Mouse (Mus musculus) embryo, embryonic 10.5 days (tissue): ENCODE measurements at regions not wholly inside any gene's neighbourhood (a gene's known extent, or its start where the extent isn't known, plus 50 kb on each side); places are given as distances from the start of the nearest gene placed in this dataset.

Source experiments
- DNase-seq: peaks from one replicate; pipeline ENCODE4 v3.0.0-alpha.2; 2015; ENCODE audit warnings: low spot score

DNA sequence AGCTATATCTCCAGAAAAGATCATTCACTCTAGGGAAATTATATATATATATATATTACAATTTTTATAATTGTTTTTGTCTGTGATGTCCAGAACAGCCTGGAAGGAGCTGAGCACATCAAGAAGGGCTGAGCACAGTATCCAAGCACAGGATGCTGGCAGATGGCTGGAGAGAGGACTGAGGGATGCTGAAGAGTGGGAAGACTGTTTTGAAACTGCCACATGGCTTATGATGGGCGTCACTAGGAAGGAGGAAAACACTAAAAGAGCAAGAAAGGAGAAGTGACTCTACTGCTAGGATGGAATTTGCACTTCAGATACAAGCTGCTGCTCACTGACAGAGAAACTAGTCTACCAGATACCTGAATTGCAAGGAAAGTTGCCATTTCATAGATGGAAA lies 50.4 kb upstream of the Atg10 start:
- no peak for DNase-seq

DNA sequence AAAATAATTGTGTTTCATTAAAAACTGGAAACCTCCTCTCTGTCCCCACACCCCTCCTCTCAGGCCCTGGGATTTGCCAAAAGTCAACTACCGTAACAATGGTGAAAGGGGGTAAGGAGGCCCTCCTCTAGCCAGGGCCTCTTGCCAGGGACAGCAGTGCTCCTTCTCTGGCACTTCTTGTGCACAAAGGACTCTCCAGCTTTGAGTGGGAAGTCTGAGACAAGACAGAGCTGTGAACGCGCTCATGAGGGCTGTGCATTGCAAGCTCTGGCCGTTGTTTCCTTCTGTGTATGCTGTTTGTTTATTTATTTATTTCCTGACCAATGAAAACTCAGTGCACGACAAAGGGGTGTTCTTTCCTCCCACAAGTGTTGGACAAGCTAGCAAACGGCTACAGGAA lies 50.8 kb upstream of the Atg10 start:
- DNase-seq: no peak

DNA sequence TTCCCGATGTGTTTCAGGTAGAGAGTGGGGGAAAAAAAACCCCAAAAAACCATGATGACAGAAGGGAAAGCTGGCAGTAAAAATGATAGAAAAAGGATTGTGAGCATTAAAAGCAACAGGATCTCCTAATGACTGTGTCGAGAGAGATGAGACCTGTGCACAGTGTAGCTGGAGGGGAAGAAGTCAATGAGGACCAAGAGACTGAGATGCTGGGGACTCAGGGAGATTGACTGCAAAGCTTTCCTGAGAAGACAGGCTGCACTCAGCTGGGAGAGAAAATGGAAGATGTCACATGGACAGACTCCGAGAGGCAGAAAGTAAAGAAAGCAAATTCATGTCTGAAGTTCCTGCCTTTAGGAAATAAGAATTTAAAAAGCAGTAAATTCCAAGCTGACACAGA lies 55.7 kb upstream of the Atg10 start:
- DNase-seq: no peak

DNA sequence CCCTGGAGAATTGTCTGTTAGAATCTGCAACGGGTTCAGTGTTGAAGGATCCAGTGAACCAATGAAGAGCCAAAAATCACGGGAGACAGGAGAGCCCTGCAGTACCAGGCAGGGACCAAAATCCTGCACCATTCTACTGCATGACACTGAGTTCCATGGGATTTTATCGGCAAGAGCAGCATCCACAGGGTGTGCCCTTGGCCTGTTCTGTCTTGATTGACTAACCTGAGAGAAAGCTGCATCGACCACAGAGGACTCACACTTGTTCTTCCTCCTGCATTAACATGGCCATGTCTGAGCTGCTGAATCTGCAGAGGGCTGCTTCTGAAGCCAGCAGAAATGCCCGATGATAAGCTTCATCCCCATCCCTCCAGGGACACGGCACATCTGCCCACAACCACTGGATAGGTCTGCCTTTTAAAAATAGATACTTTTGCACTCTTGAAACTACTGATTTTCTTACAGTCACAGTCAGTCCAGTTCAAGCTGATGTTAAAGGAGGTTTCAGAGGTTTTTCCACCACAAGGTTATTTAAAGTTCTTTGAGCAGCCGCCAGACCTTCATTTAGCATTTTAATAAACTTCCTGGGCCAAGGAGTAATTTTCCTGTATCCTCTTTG lies 71.9 kb upstream of the Atg10 start:
- DNase-seq: no peak

- DNase-seq: no peak
Observed at GRCm38 (mm10) chr13:91296521-91297160, 72.9 kb upstream of the Atg10 start.

GRCm38 (mm10) chr13:91301849-91302248 lies 78.1 kb upstream of the Atg10 start:
- DNase-seq: no peak

GRCm38 (mm10) chr13:91305697-91306405 lies 82.1 kb upstream of the Atg10 start:
- DNase-seq: no peak

DNA sequence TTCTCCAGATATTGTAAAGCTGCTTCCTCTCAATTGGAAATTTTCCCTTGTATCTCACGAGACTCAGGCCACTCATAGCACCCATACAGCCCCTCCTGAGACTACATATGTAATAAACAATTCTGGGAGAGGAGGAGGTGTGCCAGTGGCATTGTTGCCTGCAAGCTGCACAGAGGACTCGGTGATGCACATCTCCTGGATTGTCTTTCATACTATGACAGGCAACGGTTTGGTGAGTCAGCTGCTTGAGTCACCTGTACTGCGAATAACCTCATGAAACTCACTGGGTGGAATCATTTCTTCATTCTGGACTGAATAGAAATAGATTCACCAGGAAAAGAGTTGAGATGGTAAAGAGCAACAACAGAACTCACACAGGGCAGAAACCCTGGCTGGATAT lies 82.8 kb upstream of the Atg10 start:
- no peak for DNase-seq

DNA sequence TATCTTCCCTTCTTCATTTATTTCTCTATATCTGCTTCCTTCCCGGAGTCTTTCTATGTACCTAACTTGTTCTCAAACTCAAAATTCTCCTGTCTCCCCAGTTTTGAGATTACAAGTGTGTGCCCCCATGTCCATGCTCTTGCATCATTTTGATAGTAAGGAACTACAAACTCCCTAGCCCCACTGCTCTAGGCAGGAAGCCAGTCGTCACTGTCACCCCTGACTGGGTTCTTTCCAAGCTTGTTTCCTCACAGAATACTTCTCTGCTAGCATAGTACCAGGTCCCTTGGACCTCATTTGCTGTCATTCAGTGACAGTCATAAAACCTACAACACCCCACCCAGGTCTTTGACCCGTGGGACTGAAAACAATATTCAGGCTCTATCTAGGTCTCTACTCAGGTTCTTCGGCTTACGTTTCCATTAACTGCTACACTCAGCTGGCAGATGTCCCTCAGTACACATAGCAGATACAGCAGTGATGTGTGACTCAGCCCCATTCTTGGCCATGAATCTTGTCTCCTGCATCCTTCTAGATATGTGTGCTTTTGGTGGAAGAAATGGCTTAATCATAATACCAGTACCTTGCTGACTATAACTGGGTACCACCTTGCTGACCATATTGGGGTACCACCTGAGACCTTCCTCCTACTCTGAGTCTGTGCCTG lies 89.3 kb upstream of the Atg10 start:
- DNase-seq: no peak

- DNase-seq: no peak
Observed at GRCm38 (mm10) chr13:91322331-91322730, 98.6 kb upstream of the Atg10 start.

DNA sequence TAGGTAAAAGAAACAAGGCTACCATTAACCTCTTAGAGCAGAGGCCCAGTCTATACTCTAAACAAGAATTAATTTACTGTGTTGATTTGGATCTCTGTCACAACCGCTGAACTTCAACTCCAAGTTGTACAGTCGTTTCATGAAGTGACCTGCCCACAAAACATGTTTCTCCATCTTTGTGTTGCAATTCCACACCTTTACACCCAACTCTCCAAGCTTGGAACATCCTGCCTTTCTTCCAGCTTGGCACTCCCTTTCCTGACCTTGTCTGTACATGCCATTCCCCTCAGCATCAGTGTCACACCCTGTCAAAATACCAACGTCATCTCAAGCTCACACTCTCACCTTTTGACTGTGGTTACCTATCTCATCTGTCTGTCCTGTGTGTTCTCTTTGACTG lies 103.1 kb upstream of the Atg10 start:
- no peak for DNase-seq

DNA sequence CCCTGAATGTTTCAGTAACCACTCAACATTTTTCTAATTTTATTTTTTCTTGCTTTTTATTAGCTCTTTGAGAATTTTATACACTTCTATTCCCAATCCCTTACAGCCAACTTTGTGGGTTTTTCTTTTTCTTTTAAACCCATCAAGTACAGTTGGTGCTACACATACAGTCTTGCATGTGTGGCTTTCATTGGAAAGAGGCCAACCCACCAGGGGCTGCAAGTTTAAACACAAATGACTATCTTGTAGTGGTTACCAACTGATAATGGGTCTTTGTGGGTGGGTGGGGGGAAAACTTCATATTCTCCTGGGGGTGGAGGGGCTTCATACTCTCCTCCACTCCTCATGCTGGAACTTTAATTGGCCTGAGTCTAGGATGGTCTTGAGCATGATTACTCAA lies 110.5 kb upstream of the Atg10 start:
- no peak for DNase-seq

- no peak for DNase-seq
Observed at GRCm38 (mm10) chr13:91344139-91344538, 115.9 kb upstream of the Ssbp2 start.

DNA sequence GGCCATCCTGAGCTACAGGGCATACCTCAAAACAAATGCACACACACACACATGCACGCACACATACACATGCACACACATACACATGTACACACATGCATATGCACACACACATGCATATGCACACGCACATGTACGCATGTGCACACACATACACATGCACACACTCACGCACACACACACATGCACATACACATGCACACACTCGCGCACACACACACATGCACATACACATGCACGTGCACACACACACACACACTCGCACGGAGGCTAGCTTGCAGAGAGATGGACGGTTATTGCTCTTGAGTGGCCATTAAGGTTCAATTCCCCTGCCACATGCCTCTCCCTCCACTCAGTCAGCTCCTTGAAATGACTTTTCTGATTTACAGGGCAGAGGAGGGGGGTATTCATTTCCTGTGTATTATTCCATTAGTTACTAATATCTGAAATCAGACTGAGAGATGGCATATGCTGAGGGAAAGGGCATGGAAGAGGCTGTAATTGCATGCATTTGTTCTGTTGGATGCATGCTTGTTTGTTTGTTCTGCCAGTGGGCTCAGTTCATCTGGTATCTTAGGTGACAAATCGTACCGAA lies 111.5 kb upstream of the Ssbp2 start:
- DNase-seq: no peak

DNA sequence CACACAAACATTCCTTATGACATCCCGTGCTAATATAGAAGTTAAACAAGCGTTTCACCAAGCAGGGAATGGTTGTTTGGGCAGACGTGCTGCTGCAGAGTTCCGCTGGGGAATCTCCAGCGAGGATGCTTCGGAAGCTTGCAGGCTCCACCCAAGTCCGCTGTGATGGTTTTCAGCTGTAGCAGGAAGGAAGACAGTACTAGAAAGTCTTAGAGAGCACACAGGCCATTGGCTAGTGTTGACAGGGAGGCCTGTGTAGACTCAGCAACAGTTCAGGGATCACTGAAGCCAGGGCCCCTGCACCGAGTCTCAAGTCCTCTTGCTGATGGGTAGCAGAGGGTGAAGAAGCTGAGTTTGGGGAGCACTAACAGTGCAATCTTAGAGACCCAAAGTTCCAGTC lies 107.8 kb upstream of the Ssbp2 start:
- no peak for DNase-seq

DNA sequence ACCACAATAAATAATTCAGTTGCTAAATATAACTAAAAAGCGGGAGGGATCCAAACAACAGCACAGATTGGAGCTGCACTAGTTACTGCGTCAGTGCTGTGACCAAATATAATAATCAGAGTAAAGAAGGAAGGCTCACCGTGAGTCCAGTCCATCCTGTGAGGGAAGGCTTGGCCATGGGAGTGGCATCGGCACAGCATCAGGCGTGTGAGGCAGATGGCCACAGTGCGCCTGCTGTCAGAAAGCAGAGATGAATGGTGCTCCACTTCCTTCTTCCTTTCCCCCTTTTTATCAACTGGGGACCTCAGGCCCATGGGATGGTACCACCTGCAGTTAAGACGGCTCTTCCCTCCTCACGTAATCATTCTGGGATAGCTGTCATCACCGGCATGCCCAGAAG lies 103.6 kb upstream of the Ssbp2 start:
- no peak for DNase-seq

GRCm38 (mm10) chr13:91360121-91360520 lies 100.0 kb upstream of the Ssbp2 start:
- DNase-seq: no peak

- no peak for DNase-seq
Observed at GRCm38 (mm10) chr13:91365270-91365952, 94.7 kb upstream of the Ssbp2 start.

DNA sequence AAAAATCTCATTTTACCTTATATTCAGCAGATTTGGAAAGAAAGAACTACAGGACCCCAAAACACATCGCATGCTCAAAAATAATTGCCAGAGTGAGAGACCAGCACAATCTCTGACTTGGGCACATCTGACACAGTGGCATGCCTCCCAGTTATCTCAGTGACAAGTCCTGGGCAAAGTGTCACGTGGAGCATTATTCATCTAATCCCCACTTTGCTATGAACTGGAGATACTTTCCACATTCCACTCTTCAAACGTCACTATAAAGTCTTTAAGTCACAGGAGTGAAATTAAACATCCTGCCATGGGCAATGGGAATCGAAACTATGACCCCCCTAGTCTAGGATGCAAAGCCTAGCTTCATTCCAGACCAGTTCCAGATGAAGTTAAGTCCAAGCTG lies 93.5 kb upstream of the Ssbp2 start:
- DNase-seq: no peak

GRCm38 (mm10) chr13:91367896-91368556 lies 92.1 kb upstream of the Ssbp2 start:
- DNase-seq: no peak

GRCm38 (mm10) chr13:91368664-91369063 lies 91.4 kb upstream of the Ssbp2 start:
- DNase-seq: peak; percentile 41

DNA sequence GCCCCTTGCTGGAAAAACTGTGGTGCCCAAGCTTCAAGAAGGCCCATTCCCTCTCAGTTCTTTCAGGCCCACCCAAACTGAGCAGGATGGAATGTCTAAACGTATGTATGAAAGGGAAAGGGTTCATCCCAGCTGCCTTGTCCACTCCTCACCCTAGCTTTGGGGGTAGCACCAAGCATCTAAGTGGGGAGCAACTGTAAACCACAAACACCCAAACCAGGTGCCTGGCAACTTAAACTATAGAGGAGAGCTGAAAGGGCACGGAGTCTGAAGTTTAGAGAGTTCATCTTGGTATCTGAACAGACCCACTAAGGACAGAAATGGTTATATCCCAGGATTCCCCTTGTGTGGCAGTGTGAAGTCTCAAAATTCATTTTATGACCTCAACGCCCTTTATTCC lies 90.1 kb upstream of the Ssbp2 start:
- DNase-seq: peak; percentile 32
